Mouse (Mus musculus): ENCODE results near the gene C1ql4.

C1ql4 gene

DNA sequence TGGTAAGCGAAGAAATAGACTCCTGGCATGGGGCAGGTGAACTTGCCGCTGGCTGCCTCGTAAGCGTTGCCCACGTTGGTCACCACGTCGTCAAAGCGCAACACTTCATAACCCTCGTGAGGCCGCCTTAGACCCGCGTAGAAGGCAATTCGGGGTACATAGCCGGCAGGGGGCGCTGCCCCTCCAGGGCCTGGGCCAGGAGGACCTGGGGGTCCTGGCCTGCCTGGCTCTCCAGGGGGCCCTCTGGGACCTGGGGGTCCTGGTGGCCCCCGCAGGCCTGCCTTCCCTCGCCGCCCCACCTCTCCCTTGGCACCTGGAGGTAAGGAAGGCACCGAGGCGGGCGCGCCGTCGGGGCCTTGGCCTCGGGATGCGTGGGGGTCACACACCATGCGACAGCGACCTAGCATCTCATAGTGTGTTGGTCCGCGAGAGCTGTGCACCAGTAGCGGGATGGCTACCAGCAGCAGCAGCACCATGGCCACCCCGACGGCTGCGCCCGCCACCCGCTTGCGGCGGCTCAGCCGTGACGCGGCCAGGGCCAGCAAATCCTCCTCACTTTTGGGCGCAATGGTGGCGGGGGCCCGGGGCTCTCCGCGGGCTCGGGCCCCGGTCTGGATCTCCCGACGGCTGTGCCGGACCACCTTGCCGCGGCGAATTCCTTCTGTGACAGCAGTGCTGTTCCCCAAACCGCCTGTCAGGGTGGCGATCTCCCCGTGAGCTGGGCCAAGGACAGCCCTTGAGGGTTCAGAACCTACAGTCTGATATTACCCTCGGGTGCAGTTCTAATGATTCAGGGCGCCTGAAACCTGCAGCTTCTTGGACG is at the start of gene C1ql4:
Gene C1ql4, minus strand, starts transcription at position 565 of the 823 bp plus-strand sequence.
- in situ Hi-C loops (cut with MboI, MseI) = no loop called here

DNA sequence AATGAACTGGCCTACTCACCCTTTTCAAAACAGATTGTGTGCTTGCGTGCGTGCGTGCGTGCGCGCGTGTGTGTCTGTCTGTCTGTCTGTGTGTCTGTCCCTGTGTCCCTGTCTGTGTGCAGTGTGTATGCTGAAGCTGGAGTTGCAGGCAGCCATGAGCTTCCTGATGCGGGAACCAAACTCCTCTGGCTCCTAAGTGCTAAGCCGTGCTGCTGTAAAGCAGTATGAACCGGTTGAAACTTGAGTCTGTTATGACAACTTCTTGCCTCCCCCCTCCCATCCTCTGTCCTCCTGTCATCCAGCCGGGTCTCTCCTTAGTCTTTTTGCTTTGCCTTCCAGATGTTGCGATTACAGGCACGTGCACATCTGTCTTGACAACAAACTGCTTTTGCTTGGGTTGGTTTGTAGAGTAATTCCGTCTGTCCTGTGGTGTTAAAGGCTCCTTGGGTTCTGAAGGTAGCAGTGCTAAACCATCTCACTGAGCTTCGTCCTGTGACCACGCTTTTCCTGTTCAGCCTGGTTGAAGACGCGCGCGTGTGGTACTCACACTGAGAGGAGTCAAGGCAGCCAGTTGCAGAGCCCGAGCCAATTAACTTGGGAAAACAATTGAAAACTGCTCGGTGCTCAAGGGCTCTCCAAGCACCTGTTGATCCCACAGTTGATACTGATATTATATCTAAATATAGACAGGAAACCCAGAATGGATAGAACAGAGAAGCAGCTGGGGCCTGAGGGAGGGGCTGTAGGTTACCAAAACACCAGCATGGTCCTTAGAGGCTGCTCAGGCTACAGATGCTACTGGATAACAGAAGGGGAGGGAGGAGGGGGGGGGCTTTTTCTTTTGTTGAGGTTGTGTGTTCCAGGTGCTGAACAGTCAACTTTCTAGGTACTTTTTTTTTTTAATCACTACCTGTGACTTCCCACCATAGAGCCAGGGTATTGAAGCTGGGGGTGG is 42.6 kb upstream of the C1ql4 start:
- in situ Hi-C loops (cut with MboI, MseI) = no loop called here

- in situ Hi-C loops (cut with MboI, MseI) = no loop called here
Measured at GRCm38 (mm10) chr15:99129441-99129840, 41.8 kb upstream of the C1ql4 start.

DNA sequence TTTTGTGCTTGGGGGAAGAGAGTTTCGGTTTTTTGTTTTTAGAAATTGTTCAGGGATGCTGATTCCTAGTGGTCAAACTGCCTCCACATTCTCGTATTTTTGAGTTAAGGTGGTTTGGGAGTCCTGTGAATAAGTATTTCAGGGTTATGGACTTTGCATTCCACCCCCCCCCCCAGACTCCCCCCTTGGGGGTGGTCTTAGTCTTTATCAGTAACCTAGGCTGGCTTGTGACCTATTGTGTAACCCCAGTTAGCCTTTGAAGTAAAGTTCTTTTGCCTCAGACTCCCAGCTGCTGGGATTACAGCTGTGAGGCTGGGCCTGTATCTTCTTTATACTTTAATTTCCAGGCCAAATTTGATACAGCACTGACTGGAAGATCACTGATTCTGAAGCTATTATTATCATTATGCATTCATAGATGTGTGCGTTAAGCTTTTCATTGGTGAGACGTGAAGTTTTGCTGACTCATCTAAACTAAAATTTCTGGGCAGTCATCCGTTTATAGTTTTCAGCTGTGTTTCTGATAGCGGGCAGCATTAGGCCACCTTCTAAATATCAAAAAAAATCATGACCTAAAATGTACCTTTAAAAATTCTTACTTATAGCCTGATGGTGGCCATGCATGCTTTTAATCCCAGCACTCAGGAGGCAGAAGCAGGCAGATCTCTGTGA is 40.4 kb upstream of the C1ql4 start:
- in situ Hi-C loops (cut with MboI, MseI) = no loop called here

- in situ Hi-C loops (cut with MboI, MseI) = no loop called here
Measured at GRCm38 (mm10) chr15:99126816-99127365, 39.3 kb upstream of the C1ql4 start.

DNA sequence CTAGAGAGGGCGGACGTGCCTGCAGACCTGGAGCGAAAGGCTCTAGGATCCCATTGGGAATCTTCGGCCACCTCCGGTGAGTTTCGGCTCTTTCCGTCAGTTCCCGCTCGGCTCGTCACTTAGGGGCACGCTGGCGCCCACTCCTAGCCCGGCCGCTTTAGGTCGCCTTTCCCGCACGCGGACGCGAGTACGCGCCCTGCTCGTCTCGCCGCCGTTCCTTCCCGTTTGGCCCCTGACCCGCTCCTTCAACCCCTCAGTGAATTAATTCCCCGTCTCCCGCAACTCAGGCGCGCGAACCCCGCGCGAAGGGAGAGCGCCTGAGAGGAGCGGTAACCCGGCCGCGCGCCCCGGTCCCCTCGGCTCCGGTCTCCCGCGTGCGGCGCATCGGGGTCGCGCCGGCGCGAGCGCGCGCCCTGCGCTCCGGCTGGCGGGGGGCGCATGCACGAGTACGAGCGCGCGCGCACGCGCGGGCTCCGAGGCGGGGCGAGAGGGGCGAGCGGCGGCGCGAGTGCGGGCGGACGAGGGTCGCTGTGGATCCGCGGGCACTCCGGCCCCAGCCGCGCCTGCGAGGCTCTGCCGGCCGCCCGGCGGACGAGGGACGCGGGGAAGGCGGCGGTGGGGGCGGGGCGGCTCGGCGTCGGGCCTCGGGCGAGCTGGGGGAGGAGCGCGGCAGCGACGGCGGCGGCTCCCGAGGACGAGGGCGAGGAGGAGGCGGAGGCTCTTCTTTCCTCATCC is 38.6 kb upstream of the C1ql4 start:
- in situ Hi-C loops (cut with MboI, MseI) = no loop called here

- in situ Hi-C loops (cut with MboI, MseI) = no loop called here
Measured at GRCm38 (mm10) chr15:99125711-99126080, 38.1 kb upstream of the C1ql4 start, which contains the start of gene Spats2. Spats2 (plus strand) TSS chr15:99125916.

GRCm38 (mm10) chr15:99122642-99123041 is 35.0 kb upstream of the C1ql4 start:
- in situ Hi-C loops (cut with MboI, MseI) = no loop called here

DNA sequence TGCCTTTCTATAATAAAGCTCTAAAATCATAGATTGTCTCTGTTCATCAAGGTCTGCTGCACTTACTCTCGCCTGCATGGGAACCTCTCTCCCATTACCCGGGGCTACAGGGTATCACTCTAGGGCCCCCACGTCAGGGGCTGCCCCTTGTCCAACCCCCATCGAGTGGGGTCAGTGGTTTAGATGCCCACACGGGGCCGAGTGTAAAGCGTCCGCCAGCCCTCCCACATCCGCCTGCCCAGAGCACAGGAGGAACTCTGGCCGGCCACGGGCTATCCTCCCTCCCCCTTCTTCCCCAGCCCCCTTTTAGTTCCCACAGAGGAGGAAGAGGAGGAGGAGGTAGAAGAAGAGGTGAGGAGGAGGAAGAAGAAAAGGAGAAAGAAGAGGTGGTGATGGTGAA is 33.2 kb upstream of the C1ql4 start:
- in situ Hi-C loops (cut with MboI, MseI) = no loop called here

DNA sequence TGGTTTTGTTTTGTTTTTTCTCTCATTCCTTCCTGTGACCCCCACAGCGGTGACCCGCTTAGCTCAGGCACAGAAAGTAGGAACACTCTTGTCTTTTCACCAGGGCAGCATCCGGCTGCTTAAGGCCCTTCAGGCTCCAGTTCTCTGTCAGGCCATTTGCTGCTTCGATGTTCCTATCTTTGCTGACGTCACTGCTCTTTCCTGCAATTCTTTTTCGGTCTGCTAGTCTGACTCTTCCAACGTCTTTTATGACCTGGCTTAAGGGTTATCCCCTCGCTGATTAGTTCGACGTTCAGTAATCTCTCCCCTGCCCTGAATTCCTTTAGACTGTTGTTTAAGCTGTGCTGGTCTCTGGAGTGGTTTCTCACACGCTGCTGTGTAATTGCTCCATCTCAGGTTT is 28.9 kb upstream of the C1ql4 start:
- in situ Hi-C loops (cut with MboI, MseI) = no loop called here

- in situ Hi-C loops (cut with MboI, MseI) = no loop called here
Measured at GRCm38 (mm10) chr15:99115065-99115423, 27.4 kb upstream of the C1ql4 start.

- in situ Hi-C loops (cut with MboI, MseI) = no loop called here
Measured at GRCm38 (mm10) chr15:99114312-99115064, 26.9 kb upstream of the C1ql4 start.

DNA sequence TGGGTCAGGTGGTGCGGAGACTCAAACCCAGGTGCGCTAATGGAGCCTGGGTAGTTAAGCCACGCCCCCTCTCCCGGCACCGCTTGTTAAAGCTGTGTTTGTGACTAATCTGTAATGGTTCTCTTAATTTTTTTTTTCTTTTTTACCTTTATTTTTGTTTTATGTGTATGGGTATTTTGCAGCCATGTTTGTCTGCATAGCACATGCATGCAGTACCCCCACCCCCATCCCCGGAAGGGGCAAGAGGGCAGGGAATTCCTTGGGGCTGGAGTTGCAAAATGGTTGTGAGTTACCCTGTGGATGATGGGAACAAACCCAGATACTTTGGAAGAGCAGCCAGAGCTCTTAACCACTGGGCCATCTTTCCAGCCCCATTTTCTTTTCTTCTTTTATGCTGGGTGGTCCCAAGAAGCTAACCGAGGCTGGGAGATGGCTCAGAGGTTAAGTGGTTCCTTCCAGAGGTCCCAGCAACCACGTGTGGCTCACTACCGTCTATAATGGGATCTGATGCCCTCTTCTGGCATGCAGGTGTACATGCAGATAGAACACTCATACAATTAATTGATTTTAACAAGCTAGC is 25.9 kb upstream of the C1ql4 start:
- in situ Hi-C loops (cut with MboI, MseI) = no loop called here

GRCm38 (mm10) chr15:99112843-99113395 is 25.3 kb upstream of the C1ql4 start:
- in situ Hi-C loops (cut with MboI, MseI) = no loop called here

DNA sequence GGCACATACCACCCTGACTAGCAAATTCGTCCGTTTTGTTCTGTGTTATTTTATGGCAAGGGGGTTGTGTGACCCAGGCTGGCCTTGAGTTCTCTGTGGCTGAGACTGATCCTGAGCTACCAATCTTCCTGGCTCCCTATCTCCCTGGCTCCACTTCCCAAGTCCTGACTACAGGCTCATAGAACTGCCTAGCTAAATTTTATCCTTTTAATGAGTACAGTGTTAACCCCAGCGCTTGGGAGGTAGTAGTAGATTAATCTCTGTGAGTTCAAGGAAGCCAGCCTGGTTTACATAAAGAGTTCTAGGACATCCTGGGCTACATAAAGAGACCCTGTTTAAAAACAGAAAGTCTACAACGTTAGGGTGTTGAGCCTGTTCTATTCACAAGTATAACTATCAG is 24.2 kb upstream of the C1ql4 start:
- in situ Hi-C loops (cut with MboI, MseI) = no loop called here

- in situ Hi-C loops (cut with MboI, MseI) = no loop called here
Measured at GRCm38 (mm10) chr15:99111139-99111538, 23.5 kb upstream of the C1ql4 start.

- in situ Hi-C loops (cut with MboI, MseI) = no loop called here
Measured at GRCm38 (mm10) chr15:99107866-99108265, 20.2 kb upstream of the C1ql4 start.

- in situ Hi-C loops (cut with MboI, MseI) = no loop called here
Measured at GRCm38 (mm10) chr15:99105238-99105637, 17.6 kb upstream of the C1ql4 start.

- in situ Hi-C loops (cut with MboI, MseI) = no loop called here
Measured at GRCm38 (mm10) chr15:99099984-99100383, 12.4 kb upstream of the C1ql4 start.

DNA sequence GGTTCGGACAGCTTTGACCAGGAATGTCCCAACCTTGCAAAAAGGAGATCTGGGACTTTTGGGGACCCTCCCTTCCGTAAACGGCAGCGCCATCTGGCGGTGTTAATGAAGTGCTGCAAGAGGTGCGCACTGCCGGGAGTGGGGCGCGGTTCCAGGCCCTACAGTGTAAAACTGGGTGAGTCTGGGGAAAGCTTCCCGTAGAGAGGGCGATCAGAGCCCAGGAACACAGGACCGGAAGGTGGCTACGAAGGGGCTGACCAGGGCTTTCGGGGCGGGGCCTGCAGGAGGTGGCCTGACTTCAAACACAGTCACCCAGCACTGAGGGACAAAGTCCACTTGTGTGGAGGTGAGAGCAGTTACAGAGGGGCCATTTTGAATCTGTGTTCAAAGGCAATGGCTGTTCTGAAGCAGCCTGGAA is 11.5 kb upstream of the C1ql4 start:
- in situ Hi-C loops (cut with MboI, MseI) = no loop called here

Measured in T-helper 2 cell (primary cell).